Mouse (Mus musculus) embryo, embryonic 11.5 days (tissue): ENCODE measurements at regions not wholly inside any gene's neighbourhood (a gene's known extent, or its start where the extent isn't known, plus 50 kb on each side); places are given as distances from the start of the nearest gene placed in this dataset.

Source experiments
- DNase-seq: peaks from one replicate; pipeline ENCODE4 v3.0.0-alpha.2; 2012; ENCODE audit warnings: low read depth, low spot score

DNA sequence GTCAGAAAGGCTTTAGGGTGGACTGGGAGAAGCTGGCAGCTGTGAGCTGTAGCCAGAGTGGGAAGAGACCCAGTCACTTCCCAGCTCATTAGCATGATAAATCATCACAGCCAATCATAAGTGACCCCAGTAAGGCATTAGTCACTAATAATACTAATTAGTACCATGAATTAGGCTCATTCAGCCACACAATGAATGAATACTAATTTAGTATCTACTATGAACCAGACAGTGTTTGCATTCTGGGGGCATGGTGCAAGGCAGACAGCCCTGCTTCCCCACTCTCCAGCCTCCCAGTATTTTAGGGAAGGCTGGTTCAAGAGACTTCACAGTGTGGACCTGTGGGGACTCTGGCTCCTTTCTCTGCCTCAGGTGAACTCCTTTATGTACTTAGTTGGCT, 523.7 kb downstream of the Tbc1d22a start:
- no peak for DNase-seq

GRCm38 (mm10) chr15:86738356-86738755, 524.1 kb downstream of the Tbc1d22a start:
- no peak for DNase-seq

- no peak for DNase-seq
Measured at GRCm38 (mm10) chr15:86738776-86739175, 524.5 kb downstream of the Tbc1d22a start.

DNA sequence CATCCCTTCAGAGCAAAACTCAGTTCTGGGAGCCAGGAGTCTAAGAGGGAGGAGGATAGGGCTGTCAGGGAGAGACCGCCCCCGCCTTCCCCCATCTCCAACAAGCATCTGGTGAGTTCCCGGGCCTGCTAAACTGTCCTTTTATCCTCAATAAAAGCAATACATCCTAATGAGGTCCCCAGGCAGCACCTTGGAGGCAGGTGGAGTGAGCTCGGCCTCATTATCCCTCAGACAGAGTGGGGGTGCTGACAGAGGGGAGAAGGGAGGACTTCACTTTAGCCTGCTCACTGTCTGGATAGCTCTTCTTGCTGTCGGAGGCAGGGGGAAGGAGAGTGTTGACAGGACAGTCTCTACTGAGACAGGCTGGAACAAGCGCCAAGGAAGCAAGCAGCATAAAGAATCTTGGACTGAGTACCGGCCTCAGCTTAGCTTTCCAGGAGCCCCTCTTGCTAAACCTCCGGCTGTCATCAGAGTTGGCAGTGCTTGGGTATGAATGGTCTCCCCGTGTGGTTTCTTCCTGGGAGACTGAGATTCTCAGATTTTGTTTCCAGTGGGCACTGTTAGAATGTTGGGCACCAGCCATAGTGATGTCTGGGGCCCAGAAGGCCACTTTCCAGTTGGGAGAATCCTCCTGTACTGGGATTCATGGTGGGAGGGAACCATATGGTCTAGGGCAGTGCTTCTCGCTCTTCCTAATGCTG, 537.3 kb downstream of the Tbc1d22a start:
- no peak for DNase-seq

DNA sequence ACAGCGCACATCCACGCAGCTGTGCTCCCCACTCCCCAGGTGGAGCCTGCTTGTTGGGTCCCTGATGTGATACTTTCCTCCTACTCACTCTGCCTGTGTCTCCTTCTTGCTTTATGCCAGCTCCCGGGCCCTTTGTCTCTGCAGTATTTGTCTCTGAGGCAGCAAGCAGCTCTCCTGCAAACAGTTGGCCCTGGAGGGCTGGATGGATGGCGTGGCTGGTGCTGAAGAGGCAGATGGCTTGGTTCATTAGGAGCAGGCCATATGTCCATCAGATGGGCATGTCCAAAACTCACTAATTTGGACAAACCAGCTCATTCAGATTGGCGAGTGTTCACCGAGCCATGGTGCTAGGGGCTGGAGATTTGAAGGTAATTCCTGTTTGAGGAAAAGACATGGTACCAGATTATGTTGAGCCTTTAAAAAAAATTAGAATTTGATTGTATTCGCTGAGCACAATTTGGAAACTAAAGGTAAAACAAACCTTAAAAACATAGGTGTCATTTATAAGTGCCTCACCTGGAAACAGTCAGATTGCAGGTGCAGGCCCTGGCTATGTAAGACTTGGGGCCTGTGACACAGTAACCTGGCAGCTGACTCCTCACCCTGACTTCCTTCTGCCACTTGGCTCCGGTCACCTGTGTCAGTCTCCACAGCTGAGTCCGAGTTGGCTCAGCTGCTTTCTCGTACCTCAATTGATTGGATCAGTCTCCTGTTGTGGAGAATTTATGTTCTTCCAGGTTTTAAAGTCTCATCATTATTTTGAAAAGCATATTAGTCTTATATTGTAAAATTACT, 549.5 kb downstream of the Tbc1d22a start:
- DNase-seq, result no peak

GRCm38 (mm10) chr15:86767623-86768022, 553.4 kb downstream of the Tbc1d22a start:
- DNase-seq, result no peak

- DNase-seq, result no peak
Measured at GRCm38 (mm10) chr15:86773041-86773440, 558.8 kb downstream of the Tbc1d22a start.

DNA sequence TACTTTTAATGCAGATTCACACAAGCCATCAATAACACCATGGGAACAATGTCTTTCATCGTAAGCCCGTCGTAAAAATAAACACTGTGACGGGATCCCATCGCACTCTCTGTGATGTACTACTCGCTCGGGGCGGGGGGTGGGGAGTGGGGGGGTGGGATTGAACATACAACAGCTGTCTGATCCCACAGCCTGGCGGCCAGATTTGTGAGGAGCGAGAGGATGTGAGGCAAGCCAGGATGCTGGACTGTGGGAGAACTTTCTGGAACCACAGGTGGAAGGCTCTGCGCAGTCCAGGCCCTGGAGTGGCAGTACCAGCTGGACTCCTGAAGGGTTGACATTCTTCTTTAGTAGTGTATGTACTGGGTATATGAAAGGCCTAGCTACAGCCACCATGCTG, 563.7 kb downstream of the Tbc1d22a start:
- DNase-seq, result no peak

DNA sequence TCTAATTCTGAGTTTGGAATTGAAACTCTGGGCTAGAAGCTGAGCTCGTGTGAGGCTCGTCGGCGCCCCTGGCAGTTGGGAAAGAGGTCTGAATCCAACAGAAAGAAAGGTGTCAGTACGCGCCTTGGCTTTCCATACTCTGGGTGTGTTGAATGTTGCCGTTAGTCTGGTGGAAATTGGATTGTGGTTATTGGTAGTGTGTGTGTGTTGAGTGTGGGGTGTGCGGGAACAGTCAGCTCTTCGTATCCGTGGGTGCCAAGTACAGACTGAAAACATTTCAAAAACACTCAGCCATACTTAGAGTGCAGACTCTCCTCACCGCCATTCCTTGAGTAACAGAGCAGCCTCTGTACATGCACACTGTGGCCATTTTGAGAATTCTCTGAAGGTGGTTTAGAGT, 566.9 kb downstream of the Tbc1d22a start:
- DNase-seq, result no peak

DNA sequence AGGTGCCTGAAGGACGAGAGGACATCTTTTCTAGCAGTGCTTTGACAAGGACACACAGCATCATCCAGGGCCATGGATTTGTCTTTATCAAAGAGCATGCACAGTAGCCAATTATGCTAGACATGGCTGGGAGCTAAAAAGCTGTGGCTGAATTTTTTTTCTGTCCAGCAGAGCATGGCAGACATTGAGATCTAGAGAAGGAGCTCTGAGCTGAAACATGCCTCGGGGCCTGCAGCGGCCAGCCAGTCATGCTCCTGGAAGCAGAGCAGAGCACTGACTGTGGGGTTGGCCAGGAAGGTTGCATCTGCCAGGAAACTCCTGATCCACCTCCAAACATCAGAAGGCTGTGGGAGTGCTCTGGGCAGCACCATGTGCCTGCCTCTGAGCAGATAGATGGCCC, 580.5 kb downstream of the Tbc1d22a start:
- DNase-seq, result no peak

GRCm38 (mm10) chr15:86798474-86799178, 584.4 kb downstream of the Tbc1d22a start:
- DNase-seq, result no peak

DNA sequence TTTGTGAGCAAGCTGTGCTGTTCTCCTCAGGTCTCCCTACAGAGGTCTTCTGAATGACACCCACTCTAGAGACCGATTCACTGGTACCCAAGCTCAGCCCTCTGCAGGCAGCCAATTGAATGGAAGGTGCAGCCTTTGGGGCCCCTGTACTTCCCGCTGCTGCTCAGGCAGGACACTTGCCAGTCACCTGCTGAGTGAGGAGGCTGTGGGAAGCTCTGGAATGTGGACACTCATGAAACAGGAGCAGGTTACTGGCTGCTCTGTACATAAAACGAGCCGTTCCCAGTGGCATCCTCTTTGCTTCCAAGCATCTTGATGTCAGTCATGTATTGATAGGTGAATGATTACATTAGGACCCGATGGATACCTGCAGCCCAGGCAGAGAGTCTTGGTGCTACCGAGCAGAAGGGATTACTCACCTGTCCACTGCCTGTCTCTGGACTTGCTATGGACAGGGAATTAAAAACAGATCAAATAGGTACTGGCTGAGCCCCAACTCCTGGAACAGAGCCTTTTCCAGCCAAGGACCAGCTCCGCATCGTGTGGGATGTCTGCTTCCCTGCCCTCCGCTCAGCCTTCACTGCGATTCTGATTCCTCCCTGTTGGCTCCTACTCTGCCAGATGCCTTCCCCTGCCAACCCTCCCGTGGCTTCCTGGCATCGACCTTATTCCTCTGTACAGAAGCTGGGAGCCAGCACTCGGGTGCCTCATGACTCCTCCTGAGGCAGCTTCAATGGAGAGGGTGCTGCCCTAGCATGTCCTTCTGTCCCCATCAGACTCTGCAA, 593.2 kb downstream of the Tbc1d22a start:
- no peak for DNase-seq

DNA sequence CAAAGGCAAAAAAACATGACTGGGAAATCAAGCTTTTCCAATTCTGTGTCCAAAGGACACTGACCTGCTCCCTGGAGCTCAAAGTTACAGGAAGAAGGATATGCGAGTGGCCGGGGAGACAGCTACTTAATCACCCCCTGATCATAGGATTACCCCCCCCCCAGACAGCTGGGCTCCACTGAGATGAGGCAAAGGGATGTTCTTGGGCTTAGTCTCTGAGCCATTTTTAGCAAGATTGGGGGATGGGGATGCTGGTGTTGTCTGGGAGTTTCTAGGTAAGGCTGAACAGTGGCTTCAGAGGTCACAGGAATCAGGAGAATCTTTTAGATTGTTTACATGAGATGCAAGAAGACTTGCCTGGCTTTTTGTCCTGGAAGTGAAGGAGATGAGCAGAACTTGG, 597.6 kb downstream of the Tbc1d22a start:
- no peak for DNase-seq

GRCm38 (mm10) chr15:86814808-86815421, 600.7 kb downstream of the Tbc1d22a start:
- DNase-seq, result no peak

DNA sequence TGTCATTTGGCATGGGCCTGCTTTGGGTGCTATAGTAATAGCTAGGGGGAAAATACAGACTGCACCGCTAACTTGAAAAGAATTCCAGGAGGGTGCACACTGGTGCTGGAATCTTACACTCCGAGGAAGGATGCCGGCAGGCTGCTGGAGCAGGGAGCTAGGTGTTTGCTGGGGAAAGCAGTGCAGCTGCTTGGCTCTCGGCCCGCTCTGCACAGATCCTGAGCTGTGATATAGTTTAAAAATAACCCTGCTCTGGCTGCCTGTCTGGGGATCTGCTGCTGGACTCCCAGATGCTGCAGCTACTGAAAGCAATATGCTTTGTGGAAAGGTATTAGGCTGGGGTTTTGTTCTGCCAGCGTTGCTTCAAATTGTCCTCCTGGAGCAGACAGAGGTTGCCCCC, 621.7 kb downstream of the Tbc1d22a start:
- no peak for DNase-seq

GRCm38 (mm10) chr15:86852161-86852870, 638.1 kb downstream of the Tbc1d22a start:
- no peak for DNase-seq

- DNase-seq, result no peak
Measured at GRCm38 (mm10) chr15:86858356-86858906, 644.2 kb downstream of the Tbc1d22a start.

DNA sequence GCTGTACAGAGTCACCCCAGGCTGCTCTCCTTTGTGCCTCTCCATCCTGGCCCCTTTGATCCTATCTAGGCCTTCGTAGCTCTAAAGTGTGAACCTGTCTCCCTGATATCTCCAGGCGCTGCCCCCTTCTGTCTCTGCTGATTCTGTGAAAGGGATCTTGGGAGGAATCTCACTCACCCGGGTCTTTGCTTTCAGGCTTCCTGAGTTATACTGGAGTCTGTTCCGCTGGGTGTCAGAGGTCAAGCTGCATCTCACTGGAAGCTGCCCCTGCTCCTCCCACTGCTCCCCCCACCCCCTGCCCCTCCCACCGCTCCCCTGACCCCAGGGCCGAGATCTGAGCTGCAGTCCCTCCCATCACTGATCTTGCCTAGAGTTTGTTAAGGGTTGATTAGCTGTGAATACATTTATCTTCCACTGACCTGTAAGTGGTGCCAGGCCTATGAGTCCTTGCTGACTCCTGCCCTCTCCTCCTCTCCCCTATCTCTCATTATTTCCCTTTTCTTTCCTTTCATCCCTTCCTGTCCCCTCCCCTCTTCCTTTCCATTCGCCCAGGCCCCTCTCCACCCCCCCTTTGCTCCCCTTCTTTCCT, 661.6 kb downstream of the Tbc1d22a start:
- peak; percentile 17 for DNase-seq

- DNase-seq, result no peak
Measured at GRCm38 (mm10) chr15:86896974-86897373, 647.1 kb upstream of the Fam19a5 start.

DNA sequence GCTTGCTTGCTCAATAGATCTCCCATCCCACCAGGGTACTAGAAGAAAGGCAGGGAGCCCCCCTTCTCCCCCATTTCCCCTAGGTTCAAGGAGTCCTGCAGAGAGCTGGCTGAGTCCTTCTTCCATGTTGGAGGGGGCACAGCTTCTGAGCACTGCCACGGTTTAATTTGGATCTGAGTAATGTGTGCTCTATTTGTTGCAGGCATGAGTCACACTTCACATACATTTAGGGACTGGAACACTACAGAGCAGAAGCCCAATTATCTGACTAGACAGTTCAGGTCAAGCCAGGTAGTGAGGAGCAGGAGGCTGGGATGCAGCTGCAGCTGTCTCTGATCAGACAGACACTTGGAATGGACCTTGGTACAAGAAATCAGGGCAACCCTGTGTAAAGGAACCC, 644.1 kb upstream of the Fam19a5 start:
- DNase-seq, result no peak
